Mouse (Mus musculus) urinary bladder, postnatal 4 days (tissue): ENCODE data around the gene Mogat2.

Experiments
- DNase-seq, 2 experiments: peaks; one replicate each; pipeline ENCODE4 v3.0.0; 2021 to 2022; ENCODE audit warnings: low spot score in 2 of 2

Mogat2 gene

DNA sequence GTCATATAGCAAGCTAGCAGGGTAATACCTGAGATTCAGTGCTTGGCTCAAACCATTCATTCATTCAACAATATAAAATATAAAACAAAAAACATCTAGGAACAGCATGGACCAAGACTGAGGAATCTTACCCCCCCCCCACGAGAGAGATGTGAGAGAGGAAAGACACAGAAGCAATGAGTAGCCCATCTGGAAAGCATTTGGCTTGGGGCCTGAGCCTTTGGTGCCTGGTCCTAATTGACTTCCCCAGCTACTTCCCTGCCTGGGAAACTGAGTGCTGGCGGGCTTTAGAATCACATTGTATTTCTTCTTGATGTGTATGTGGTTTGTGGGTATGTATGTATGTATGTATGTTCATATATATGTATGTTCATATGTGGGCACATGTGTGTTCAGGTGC, 2.8 kb downstream of the Mogat2 start:
- DNase-seq = no peak

DNA sequence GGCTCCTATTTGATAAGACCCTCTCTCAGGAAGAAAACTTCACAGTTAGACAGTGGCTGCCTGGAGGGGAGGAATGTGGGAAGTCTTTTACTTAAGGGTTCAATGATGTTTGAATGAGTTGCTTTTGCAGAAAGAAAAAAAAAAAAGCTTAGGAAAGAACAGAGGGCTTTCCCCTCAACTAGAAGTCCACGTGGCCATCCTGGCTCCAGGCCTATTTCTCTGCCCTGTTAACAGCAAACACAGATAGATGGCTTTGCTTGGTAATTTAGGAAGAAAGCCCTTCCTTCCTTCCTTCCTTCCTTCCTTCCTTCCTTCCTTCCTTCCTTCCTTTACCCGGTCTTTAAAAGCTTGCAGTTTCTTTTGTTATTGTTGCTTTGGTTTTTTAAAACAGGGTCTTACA, 3.5 kb downstream of the Mogat2 start:
- no peak for DNase-seq

DNA sequence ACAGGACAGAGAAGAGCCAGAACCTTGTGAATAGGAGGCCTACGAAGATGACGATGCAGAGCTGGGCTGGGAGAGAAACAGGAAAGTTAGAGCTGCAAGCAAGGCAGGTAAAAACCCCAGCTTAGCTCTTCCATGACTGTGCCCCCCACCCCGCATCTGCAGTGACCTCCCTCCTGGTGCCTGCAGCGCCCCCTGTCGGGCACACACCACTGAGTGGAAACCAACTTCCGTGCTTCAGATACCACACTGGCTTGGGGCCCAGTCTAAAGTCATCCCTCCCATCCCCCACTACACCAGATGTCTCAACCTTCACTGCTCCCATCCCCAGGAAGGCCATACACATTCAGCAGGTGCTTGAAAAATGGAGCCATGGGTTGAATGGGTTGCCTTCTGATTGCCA, 5.8 kb downstream of the Mogat2 start:
- DNase-seq = no peak

DNA sequence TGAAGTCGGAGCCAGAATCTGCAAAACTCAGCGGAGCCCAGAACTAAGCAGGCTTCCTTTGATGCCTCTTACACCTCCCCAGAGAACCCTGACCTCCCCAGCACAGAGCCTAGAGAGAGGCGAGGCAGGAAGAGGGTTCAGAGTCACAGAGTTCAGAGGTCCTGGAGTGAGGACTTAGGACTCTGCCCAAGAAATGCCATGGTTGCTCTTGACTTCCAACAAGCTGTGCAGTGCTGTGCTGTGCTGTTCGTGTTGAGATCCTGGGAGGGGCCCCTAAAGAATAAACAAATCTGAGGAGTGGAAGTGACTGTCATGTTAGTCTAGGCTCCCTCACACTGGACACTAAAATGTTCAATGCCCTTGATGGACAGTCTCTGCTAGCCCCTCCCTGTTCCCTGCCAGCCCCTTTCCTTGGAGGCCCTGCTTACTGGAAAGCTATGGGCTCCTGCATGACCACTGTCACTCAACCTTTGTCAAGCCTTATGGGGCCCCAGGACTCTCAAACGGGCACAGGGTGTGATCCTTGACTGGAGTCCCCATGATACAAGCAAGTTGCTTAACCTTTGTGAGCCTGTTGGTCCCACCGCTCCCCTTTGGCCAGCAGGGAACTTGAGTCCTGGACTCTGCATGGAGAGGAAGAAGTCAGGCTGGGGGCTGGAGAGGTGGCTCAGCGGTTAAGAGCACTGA, 8.2 kb downstream of the Mogat2 start:
- DNase-seq = no peak

DNA sequence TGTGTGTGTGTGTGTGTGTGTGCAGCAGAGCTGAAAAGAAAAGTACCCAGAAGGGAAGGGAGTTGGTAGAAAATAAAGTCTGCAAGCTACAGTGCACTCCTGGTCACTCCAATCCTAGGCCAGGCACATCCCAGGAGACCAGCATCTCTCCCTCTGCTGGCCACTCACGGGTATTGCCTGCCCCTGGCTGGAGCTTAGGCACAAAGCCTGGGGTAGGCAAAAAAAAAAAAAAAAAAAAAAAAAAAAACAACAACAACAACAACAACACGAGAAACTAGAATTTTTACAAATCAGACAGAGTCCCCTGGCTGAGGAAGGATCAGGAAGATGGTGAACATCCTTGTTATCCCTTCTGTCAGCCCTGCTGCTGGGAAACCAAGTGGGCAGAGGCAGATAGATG, 9.0 kb downstream of the Mogat2 start:
- no peak for DNase-seq

DNA sequence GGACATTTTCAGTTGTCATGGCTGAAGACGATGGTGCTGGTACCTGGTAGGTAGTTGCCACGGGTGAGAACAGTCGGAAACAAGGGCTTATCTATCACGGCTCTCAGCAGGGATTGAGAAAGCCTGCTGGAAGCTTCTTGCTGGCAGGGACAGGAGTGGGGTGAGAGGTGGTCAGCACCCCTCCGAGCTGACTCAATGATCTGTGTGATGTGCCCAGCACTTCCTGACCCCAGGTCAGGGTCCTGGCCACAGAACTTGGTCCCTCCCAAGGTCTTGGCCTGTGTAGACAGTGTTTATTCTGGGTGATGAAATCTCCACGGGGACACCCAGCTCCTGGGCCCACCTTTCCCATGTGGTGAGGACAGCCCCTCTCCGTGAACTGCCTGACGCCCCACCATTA, 9.6 kb downstream of the Mogat2 start:
- no peak for DNase-seq

DNA sequence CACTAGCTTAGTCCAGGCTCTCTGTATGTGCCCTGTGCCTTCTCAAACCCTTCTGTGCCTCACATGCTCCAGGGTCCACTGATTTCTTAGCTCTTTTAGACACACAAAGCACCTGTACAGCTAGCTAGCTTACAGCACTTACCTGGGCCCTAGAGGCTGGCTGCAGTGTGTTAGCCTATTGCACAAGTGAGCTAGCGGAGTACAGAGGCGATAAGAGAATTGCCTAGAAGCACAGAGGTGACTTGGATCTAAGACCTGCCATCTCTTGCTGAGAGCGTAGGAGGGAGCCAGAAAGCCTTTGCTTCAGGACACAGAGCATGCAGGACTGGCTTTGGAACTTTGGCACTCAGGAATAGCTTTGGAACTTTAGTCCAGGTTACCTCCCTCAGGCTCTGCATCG, 11.2 kb downstream of the Mogat2 start:
- no peak for DNase-seq

DNA sequence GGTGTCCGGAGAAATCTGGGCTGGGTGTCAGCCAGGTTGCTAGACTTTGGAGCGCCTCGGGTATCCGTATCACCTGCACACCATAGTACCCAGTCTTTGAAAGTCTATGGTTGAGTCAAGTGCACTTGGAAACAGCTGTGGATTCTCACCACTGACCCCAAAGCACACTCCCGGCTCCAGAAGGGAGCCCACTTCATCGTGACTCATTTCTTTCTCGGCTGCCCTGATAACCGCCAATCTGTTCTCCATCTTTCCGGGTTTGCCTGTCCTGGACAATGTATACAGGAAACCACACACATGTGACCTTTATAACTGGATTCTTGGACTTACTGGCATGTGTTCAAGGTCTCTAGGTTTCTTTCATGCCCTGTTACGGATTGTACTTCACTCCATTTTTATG, 11.8 kb downstream of the Mogat2 start:
- no peak for DNase-seq

DNA sequence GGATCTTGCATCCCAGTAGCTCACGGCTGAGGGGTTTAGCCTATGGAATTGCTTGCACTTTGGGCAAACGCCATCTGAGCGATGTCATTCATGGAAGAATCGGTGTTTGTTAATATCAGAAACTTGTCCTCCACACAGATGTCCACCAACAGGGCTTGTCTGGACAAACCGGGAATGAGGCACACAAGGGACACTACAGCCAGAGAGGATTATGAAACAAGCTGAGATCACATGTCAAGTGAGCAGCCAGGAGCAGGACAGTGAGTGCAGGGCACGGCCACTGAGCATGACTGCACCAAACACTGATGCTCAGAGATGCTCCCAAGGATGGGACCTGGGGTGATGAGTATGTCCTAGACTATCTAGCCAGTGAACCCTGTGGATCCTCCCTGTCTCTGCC, 13.0 kb downstream of the Mogat2 start:
- DNase-seq = no peak

DNA sequence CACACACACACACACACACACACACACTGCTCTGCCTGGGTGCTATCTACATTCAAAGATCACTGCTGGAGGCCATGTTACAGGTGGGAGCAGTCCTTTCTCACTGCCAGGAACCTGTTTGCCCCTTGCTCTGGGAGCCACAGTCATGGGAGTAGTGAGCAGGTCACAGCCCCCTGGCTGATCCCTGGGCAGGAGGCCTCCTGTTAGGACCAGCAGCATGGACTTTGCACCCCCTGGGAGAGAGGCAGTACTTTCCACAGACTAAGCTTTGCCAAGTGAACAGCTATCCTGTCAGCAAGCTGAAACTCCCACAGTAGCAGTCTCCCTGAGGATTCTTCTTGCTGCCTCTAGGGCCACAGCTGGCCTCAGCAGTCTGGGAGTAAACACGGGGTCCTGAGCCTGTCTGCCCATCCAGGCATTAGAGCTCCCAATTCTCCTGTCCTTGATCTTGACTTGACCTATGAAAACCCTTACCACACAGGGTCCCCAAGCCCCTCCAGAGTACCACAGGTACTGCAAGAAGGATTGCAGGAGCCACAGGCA, 13.7 kb downstream of the Mogat2 start:
- DNase-seq = no peak

DNA sequence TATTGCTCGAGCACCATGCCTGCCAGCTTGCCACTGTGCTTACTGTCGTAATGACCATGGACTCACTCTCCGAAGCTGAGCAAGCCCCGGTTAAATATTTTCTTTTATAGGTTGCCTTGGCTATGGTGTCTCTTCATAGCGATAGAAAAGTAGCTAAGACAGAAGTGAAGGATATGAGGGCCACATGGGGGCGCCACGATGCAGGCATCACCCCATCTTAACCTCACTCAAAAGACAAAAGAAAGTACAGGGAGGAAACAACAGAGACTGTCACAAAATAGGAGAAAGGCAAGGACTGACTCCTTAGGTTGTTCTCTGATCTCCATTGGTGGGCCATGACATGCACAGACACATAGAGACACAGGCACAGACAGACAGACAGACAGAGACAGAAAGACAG, 14.2 kb downstream of the Mogat2 start:
- DNase-seq = no peak

DNA sequence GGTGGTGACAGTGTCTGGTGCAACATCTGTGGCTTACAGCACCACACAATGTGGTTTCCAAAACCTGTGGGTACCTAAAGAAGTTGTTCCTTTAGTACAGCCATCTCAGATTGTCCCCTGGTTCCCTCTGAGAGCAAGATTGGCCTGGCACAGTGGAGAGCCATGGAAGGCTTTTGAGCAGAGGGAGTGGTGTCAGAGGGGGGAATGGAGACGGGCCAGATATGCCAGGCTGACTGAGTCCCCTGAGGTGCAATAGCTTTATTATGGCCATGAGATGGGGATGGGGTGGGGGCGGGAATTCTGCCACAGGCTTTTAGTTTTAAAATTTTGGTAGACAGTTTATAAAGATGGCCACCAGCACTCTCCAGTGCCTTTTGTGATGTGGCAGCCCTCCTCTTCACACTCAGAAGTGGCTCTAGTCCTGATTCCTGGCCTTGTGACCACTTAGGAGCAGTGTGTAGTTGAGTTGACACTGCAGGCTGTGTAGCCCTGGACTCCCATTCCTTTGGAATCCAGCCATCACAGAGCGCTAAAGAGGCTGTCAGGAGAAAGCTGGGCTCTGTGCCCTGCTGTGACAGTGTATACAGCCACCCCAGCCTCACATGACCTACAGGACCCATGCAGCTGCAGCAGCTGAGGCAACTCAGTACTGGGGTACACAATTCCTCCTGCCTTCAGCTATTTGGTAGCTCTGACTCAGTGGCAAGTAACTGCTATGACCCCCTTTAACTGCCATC, 20.9 kb downstream of the Mogat2 start:
- no peak for DNase-seq

DNA sequence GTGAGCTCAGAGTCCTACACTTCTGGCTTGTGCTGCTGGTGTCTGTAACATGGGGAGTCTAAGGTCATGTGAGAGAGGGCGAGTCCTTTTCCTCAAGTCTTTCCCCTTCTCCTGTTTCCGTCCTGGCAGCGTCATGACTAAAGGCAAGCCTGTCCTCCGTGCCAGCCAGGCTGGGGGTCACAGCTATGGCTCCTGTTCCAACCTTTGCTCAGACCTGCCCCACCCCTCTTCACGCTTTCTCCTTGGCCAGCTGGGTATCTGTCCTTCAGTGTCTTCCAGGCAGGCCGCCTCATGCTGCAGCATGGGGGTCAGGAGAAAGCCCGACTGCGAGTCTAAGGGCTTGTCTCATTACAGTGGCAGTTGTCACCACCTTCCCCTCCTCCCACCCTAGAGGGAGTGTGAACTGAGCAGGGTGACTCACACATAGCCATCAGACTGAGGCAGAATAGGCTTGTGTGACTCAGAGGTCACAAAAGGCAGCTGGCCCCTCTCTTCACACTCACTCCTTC, 23.0 kb downstream of the Mogat2 start:
- no peak for DNase-seq

DNA sequence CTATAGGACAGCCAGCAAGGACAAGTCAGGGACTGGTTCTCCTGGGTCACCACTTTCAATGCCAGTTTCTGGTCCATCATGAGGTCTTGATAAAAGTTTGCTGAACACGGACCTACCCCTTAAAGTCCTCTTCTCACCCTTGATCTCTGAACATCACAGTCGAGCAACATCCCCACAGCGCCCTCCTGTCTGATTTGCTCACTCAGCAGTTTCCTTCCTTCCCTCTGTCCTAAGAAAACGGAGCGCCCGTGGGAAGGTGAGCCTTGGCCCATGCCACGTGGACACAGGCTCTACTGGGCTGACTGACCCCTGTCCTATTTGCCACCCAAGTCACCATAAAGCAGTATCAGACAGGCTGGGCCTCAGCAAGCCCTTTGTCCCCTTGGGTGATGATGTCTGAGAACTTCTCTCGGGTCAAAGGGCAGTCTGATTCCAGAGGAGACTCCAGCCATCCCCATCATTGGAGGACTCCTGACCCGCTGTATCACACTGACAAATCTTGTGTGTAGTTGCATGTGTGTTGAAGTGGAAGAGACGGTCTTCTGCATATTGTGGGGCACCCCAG, 23.7 kb downstream of the Mogat2 start:
- no peak for DNase-seq

DNA sequence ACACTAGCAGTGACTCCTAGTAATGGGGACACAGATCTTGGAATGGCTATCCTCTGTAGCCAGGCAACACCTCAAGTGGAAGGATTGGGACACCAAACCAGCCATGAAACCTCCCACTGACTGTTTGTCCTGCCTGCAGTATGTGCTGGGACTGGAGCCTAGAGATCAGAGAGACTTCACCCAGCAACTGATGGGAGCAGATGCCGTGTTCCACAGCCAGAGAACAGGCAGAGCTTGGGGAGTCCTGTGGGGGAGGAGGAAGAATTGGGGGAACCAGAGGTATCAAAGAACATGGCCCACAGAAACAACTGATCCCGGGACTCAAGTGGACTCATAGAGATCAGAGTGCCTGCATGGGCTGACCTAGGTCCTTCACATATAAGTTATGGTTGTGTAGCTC, 24.7 kb downstream of the Mogat2 start:
- DNase-seq = no peak

DNA sequence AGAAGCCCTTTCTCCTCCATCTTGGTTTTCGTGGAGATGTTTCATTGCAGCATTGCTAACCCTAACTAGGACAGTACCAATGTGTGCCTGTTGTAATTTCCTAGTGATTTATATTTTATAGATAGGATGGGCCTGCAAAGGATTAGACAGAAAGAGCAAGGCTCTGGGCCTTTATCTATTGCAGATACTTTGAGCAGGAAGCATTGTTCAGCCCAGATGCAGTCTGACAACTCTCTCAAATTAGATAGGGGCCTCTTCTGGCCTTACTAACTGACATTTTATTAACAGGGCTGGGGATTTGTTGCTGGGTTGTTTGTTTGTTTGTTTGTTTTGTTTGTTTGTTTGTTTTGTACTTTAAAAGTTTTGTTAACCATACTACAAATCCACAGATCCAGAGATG, 25.4 kb downstream of the Mogat2 start:
- DNase-seq = no peak

DNA sequence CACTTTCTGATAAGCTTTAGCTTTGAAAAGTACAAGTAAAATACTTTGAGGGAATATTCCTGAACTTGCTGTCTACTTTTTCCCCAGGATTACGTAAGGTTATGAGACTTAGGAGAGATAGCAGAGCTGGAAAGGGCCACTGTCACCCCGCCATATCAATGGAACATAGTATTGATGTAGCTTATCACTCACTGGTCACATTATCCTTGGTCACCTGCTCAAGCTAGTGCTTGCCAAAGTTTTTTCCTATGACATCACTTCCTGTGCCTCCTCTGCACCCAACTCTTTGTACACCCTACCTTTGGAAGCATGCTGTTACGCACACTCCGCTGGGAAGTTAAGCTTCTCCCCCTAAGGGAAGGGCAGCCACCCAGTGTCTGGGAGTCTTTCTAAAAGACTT, 29.7 kb downstream of the Mogat2 start:
- no peak for DNase-seq

DNA sequence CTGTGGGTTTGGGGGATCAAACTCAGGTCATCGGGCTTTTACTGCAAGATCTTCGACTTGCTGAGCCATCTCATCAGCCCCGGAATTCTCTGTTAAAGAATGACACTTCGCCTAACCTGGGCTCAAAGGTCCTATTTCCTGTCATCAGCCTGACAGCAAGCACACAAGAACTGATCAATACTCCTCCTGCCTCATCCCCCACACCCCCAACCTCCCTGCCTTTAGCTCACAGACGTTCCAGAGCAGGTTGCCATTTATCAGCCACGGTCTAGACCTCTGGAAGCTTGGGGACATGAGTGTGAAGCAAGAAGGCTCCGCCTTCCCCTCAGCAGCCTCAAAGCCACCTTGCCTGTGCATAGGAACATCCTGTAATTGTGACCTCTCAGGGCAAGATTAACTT, 32.1 kb downstream of the Mogat2 start:
- DNase-seq = no peak

DNA sequence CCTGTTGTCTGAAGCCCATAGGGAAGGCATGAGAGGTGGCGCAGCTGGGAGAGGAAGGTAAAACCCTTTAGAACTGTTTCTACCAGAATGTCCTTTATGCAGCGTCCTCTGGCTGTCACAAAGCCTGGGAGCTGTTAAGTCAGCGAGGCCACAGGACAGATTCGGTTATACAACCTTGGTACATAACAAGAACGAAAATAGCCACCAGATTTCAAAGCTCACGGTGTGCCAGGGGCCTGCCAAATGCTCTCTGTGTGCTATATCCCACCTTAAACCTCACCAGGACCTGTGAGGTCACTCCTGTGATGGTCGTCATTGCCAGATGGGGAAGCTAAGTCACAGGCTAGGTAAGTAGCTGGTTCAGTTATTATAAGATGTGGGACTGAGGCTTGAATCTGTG, 36.3 kb downstream of the Mogat2 start:
- no peak for DNase-seq

DNA sequence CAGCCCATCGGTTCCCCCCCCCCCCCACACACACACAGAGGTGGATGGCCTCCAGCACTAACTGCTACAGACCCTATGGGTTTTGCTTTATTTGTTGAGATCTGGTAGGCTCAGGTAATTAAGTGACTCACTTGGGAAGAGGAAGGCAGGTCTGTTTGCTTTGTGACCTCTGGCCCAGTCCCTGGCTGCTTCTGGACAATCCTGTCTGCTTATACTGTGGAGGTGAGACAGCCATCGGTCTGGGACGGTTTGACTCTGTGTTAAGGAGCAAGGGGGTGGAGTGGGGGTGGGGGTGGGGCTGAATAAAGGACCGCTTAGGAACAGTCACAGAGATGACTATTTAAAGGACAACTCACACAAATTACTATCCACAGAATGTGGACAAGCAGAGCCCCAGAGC, 38.1 kb downstream of the Mogat2 start:
- no peak for DNase-seq

DNA sequence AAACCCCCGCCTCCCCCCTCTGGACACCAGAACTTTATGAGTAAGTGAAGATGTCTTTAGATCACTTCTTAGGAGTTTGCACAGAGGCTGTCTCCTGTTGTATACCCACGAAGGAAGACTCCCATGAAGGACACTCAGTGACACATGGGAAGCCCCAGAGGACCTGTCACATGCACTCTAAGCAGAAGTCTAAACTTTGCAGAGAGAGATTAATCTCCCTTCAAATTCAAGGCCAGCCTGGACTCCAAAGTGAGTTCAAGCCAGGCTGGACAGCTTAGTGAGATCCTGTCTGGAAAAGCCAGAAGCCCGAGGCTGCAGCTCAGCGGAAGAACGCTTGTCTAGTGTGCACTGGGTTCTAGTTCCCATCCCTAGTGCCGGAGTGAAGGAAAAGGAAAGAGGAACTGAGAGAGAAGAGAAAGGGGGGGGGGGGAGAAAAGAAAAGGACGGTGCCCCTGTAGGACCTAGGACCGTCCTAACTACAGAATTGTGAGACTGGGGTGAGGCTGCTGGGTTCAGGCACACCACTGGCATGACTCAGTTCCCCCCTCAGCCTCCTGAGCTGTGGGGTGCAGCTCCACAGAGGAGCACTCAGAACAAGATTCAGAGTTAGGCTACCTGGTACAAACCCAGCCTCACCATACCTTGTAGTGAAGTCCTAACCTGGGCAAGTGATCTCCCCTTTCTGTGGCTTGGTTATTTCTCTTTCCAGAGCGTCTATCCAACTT, 38.8 kb downstream of the Mogat2 start:
- no peak for DNase-seq

DNA sequence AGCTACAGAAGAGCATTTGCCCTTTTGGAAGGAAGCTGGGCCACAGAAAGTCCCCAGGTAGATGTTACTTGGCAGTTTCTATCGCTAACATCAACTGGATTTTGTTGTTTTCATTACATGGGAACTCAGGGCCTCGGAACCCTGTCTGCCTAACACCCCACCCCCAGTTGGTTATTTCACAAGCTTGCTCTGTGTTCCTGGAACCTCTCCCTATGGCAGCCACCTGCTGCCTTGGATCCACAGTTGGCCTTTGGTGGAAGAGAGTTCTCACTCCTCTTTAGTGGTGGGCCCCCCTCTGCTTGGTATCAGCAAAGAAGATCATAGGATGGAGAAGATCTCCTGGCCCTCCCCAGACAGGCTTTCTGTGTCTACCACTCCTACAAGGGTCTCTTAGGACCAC, 39.6 kb downstream of the Mogat2 start:
- DNase-seq = no peak
